Mouse (Mus musculus) lung, postnatal 10 days (tissue): ENCODE data around the gene Hist2h2aa1.
"Not testable (repeated sequence)": the region's sequence is repeated elsewhere in the genome, so short reads cannot be mapped to it uniquely, and the experiment has no call there.

Experiments
- DNase-seq: peaks from one replicate; pipeline ENCODE4 v3.0.0; 2021

Hist2h2aa1 gene

DNA sequence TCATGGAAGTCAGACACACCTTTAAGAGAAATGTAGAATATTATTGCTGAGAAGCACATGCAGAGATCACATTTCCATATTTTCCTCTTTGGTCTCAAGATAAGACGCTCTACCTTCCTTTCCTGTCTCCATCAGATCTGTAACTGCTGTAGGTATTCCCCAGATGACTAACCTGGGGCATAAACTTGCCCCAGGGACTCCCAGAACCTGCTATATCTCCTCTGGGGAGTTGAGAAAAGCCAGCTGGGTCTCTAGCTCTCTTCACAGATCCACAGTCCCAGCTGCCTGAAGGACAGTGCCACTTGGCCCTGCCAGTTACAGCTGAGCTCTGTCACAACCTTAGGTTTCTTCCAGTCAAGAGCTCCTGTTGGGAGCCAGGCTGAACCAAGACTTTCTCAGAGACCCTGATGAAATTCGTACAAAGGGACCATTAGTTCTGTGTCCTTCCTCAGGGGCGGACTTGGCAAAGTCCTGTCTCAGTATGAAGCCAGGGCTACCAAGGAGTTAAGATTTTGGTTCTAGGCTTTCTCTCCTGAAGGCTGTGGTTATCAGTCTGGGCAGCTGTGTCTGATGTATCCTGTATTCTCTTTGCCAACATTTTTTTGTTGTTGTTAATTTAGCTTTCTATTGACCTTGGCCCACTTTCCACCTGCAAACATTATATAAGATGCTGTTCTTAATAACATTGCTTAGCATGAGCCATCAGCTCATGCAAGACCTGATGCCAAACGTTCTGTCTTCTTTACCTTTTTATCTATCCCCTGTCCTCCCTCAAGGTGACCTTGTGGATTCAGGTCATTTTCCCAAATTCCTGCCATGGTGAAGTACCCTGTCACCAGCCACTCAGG, 14.2 kb upstream of the Hist2h2aa1 start:
- no peak for DNase-seq

DNA sequence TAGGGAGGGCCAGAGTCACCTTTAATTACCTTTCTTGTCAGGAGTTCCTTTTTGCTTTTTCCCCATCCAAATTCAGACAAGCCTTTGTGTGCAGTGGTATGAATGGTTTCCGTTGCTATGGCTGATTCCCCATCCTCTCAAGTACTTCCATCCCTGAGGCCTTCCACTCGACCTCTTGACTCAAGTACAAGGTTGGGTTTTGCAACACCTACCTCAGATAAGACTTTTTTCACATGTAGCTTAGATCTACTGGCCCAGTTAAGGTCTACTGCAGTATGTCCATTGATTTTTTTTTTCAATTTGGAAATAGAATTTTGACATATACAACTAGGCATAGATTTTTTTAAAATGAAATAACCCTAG, 13.6 kb upstream of the Hist2h2aa1 start:
- peak; percentile 36 for DNase-seq

DNA sequence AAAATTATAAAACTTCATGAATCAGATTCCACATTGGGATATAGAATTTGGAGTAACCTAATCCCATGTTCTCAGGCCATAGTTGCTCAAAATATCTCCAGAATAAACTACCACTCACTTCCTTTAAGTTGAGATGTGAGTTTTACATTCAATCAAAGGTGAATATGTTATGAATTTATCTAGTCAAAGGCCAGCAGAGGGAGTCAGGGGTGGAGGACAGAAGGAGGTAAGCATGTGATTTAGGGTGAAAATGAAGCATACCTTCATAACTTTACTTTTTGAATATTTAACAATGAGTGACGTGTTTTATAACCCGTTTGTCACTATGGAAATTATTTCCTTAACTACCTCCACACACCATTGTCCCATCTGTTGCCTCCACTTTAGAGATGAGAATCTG, 10.4 kb upstream of the Hist2h2aa1 start:
- DNase-seq, result no peak

DNA sequence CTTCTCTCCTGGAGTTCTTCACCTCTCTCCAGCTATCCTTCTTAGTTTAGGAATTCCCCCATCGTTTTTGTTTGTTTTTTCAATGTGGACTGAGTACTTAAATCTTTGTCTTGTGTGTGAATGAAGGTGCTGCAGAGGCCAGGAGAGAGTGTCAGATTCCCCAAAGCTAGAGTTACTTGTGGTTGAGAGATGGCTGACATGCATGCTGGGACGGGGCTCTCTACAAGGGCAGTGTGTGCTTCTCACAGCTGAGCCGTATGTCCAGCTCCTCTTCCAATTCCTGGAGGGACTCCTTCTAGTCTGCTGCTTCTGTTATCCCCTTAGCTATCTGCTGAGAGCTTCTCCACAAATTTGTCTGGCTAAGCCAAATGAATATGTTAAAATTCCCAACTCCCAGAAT, 9.5 kb upstream of the Hist2h2aa1 start:
- DNase-seq, result no peak

DNA sequence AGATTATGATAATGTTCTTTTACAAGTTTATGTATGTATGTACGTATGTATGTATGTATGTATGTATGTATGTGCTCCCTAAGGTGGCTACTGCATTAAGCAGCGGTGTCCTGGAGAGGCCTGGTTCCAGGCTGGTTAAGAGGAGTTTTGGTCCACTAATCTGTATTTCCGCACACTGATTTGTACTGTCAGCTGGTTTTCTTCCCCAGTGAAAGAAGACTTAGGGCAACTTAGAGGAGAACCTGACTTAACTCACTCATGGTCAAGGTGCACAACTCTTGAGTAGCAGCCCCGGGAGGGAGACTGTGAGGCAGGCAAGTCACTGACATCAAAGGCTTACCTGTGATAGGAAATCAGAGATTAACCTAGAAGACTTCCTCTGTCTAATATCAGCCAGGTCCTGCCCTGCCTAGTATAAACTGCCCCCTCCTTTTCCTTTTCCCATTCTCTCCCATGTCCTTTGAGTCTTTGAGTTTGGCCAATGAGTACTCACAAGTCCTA, 8.4 kb upstream of the Hist2h2aa1 start:
- no peak for DNase-seq

DNA sequence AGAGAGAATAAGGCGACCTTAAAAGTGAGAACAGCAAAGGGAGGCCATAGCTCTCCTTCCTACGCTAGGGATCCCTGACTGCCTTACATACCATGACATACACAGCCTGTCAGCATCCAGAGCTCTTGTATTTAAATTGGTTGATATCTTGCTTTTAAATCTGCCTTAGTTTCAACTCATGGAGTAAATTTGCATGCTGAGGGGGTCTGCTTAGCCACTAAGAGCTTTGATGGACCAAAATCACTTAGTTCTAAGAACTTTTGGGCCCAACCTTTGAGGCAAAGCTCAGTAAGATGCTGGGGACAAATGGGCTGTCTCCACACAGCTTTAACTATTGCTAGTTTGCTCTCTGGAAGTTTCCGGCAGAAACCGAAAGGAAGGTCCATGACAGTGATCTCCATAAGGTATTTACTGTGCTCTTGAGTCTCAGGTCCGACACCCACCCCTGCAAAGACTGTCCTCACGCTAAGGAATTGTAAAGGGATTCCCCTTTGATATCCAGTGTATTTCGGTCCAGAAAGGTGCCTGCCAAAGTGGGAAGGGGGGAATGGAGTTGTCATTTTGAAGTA, 7.9 kb upstream of the Hist2h2aa1 start:
- no peak for DNase-seq

DNA sequence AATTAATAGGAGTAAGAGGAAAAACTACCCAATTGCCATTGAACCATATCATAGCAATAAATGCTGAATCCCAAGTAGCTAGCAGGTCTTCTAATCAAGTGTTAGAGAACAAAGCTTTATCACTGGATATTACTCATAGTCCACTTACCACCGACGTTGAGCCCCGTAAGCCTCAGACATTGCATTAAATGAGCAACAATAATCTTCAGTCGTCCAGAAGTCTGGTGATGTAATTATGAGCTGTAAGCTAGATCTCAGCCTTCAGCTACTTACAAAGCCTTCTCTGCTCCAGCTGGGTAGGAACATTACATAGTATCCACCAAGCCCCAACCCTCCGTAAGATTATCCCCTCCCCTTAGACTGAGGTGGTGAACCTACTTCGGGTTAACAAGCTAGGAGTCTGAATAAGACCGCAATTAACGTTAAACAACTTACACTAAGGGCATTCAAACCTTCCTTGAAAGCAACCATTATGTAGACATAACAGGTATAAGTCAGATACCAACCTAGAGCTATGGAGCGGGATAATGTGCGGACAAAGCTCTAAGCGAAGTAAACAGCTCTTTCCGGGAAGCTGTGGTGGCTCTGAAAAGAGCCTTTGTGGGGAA, 7.3 kb upstream of the Hist2h2aa1 start:
- DNase-seq, result no peak

DNA sequence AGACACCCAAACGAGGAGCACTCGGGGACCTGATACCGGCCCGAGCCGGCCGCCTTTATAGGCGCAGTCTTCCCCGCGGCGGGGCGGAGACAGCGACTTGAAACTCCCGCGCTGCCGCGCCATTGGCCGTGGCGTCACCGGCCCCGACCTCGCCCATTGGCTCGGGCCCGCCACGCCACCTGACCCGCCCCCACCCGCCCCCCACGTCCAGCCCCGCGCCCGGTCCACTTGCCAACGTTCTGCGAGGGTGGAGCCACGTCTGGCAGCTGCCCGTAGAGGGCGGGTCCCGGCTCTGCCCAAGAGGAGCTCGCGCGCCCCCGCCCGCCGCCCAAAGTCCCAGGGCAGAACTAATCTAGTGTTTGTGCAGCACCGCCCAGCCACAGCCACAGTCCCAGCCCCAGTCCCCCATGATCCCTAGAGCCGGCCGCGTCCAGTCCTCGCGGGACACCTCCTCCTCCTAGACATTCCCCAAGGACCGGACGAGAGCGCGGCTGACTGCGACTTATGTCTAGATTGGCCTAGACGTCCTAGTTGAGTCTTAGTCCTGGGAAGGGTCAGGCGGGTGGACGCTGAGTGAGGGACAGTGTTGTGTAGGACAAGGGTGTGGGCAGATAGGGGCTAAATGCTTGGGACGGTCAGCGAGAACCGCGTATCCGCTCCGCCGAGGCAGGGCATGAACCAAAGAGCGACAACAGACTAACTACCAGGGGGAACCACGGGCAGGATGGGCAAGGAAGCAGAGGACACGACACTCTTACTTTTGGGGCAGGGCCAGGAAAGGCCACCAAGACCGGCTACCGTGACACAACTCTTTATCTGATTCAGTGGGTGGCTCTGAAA, 6.1 kb upstream of the Hist2h2aa1 start, which contains the start of gene Hist2h3c2:
Gene Hist2h3c2, minus strand, starts transcription at position 174 of the 840 bp plus-strand sequence.
- peak; percentile 38 for DNase-seq

DNA sequence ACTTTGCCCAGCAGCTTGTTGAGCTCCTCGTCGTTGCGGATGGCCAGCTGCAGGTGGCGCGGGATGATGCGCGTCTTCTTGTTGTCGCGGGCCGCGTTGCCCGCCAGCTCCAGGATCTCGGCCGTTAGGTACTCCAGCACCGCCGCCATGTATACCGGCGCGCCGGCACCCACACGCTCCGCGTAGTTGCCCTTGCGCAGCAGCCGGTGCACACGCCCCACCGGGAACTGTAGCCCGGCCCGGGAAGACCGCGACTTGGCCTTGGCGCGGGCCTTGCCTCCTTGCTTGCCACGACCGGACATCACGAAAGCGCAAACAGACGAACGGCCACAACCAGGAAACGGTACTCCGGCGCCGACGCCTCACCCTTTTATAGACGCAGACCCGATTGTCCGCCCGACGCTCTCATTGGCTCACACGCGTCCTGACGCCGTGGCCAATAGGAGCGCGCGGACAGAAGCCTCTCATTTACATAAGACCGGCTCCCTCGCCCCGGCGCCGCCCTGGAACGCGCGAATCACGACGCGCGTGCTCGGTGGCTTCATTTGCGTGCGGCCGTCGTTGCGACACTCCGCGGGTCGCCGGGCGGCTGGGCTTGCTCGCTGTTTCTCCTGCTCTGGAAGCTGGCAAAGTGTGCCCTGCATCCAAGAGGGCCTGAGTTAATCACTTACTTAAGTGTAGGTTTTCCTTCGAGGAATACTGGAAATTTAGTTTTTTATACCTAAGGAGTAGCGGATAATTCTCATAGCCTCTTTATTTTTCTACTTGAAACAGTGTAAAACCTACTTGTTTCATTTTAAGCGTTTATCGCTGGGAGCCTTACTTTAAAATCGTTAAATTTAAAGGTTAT, 5.1 kb upstream of the Hist2h2aa1 start, which contains the start of gene Hist2h2aa2:
Gene Hist2h2aa2, minus strand, starts transcription at position 328 of the 850 bp plus-strand sequence.
- peak; percentile 97 for DNase-seq

DNA sequence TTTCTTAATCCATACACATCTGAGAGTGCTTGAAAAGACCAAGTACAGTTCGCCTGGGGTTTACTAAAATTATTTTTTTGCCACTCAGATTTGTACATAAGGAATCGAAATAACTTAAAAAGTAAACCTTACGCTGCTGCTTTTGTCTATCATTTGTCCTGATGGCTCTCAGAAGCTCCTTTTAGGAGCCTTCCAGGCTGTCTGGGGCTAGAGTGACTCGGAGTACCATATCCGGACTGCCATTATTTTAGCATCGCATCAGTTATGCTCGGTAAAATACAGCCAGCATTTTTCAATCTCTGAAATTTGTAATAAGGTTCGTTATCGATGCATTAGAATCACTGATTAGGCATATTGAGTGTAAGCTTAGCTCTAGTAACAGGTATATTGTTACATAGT, 4.5 kb upstream of the Hist2h2aa1 start:
- DNase-seq, result no peak

DNA sequence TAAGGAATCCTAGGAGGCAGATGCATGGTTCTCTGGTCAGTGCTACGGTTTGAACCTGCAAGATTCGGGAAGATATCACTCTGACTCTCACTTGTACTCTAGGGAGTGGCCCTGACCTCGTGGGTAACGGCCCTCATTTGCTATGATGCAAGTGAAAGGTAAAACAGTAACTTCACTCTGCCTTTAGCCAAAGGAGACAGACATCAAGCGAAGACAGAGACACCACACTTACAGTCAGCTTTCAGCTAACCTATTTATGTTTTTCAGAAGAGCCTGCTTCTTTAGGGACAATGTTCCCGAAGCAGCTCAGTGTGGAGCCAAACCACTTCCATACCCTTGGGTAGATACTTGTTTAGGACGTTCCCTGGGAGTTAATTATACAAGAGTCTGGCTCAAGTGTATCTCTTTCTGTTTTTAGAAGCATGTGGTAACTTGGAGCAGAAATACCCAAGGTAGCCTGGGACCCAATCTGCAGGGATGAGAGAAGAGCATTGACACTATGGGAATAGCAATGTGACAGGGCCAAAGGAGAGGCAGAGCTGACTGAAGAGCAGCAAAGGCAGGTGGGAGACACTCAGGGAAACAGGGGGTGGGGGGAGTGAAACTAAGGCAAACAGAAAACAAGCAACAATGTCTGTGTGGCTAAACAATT, 1.2 kb upstream of the Hist2h2aa1 start:
- DNase-seq, result no peak

DNA sequence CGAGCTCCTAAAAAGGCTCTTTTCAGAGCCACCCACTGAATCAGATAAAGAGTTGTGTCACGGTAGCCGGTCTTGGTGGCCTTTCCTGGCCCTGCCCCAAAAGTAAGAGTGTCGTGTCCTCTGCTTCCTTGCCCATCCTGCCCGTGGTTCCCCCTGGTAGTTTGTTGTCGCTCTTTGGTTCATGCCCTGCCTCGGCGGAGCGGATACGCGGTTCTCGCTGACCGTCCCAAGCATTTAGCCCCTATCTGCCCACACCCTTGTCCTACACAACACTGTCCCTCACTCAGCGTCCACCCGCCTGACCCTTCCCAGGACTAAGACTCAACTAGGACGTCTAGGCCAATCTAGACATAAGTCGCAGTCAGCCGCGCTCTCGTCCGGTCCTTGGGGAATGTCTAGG, 721 bp downstream of the Hist2h2aa1 start:
- not testable (repeated sequence) for DNase-seq

DNA sequence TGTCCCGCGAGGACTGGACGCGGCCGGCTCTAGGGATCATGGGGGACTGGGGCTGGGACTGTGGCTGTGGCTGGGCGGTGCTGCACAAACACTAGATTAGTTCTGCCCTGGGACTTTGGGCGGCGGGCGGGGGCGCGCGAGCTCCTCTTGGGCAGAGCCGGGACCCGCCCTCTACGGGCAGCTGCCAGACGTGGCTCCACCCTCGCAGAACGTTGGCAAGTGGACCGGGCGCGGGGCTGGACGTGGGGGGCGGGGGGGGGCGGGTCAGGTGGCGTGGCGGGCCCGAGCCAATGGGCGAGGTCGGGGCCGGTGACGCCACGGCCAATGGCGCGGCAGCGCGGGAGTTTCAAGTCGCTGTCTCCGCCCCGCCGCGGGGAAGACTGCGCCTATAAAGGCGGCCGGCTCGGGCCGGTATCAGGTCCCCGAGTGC, 1.1 kb downstream of the Hist2h2aa1 start, which contains the start of gene Hist2h3c1:
Gene Hist2h3c1, plus strand, starts transcription at position 259 of the 430 bp plus-strand sequence.
- not testable (repeated sequence) for DNase-seq

DNA sequence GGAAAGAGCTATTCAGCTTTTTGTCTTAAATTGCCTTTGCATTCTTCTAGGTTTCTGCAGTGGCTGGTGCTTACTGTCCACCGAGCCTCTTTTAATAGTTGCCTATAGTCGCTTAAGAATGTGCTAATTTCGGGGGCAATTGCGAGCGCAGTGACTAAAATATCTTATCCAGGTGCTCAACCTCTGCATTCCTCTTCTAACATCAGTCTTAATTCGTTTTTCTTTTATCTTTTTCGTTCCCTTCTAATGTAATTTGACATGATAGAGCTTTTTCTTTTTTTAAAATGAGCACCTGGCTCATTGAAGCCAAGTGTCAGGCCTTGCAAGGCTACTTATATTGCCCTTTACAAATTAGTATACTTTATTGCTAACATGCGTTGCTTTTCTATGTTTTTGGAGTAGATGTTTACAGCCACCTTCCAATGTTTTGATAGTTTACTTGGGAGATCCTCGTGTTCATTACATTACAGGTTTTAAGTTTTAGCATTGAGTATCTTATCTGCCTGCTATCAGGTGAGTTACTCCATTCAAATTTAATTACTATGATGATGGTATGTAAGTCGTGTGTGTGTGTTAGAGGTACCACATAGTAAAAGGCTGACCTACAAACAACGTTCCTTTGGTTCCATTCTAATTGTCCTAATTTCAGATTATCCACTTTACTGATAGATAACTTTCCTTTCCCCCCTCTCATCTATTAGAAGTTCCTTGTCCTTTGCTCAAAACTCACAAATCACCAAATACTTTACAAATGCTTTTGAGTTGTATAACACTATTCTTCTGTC, 2.3 kb downstream of the Hist2h2aa1 start:
- DNase-seq, result no peak

DNA sequence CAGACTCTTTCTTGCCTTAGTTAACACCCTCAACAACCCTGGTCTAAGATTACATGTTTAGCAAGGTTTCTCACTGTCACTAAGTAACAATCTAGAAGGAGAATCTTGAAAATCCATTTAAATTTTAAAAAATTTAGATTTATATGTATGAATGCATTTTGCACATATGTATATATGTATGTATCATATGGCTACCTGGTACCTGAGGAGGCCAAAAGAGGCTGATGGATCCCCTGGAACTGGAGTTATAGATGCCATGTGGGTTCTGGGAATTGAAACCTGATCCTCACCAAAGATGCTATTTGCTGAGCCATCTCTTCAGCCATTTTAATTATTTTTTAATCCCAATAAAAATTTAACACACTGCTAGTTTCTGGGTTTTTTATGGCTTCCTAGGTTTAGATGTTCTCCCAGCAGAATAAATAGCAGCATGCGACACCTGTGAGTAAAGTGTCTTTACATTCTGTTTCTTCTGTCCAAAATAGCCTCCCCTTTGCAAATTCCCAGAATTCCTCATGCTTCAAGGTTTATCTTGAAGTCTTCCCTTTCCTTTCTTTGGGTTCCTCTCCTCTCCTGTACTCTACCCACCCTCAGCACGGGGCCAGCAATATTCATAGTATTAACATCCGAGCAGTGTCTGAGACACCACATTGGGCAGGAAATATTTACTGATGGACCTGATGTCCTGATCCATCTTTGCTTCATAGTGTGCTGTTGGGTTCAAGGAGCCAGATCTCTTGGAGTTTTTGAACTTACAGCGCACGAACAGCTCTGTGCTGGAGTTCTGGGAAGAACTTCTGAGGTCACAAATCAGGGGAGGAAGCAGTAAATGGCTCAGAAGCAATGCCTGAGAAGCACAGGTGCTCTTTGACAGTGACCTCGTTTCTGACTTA, 3.1 kb downstream of the Hist2h2aa1 start:
- DNase-seq, result no peak

DNA sequence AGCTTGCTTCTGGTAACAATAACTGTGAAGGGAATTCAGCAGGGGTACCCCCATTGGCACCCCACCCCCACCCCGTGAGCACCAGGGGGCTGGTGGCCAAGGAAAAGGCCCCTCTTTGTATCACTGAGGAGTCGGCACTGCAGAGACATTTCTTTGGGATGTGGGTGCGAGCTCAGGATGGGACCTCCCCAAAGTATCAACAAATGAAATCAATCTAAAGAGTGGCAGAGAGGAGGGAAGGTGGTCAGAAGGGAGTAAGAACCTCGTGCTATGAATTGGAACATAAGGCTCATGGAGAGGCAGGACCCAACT, 3.7 kb downstream of the Hist2h2aa1 start:
- no peak for DNase-seq

DNA sequence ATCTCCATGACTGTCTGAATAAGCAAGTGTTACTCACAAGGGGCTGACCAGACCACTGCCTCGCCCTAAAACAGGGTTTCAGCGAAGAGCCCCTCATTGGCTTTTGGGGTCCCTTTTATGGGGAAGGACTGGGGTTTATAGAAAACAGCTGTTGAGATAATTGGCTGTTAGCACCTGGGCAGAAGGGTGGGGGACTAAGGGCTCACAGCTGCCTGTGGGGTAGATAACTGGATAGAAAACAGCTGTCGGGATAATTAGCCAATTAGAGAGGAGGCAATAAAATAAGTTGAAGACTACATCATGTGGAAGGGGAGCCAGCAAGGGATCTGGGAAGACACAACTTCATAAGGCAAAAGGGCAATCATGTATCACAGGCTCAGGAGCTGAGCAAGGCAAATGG, 5.6 kb downstream of the Hist2h2aa1 start:
- no peak for DNase-seq

DNA sequence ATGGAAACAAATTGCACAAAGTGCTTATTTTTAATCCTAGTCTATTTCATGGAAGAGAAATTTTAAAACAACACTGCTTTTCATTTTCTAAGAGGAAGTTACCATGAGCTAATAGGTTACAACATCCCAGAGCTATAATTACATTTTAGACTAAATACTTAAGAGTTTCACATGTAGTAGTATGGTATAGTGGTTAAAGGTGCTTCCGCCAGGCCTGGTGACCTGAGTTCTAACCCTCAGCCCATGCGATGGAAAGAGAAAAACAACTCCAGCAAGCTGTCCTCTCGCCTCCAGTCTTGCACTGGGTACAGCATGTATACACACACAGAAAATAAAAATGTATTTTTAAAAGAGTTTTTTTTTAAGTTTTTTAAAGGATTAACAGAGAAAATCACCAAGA, 6.5 kb downstream of the Hist2h2aa1 start:
- no peak for DNase-seq

DNA sequence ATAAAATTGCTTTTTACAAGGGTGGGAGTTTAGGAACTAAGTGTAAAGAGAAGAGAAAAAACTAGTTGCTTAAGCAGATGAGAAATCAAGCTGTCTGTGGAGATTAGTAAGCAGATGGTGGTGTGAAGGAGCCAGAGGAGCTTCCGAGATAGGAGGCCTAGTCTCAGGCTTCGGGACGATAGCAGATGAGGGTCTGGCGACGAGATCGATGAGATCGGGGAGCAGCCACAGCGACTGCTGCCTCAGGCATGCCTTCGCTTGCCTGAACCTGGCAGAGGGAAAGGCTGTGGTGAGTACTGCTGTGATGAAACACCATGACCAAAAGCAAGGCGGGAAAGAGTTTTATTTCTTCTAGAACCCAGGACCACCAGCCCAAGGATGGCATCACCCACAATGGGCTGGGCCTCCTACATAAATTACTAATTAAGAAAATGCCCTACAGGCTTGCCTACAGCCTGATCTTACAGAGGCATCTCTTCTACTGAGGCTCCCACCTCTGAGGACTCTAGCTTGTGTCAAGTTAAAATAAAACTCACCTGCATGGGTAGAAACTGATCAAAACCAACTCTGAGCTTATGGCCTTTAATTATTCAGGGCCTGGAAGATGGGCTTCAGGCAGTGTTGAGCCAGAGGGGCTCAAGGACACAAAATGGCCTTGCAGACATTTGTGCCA, 9.5 kb downstream of the Hist2h2aa1 start:
- no peak for DNase-seq
